Comparison of ENCODE assay signal across 8 mouse cellular contexts in the genomic region with DNA sequence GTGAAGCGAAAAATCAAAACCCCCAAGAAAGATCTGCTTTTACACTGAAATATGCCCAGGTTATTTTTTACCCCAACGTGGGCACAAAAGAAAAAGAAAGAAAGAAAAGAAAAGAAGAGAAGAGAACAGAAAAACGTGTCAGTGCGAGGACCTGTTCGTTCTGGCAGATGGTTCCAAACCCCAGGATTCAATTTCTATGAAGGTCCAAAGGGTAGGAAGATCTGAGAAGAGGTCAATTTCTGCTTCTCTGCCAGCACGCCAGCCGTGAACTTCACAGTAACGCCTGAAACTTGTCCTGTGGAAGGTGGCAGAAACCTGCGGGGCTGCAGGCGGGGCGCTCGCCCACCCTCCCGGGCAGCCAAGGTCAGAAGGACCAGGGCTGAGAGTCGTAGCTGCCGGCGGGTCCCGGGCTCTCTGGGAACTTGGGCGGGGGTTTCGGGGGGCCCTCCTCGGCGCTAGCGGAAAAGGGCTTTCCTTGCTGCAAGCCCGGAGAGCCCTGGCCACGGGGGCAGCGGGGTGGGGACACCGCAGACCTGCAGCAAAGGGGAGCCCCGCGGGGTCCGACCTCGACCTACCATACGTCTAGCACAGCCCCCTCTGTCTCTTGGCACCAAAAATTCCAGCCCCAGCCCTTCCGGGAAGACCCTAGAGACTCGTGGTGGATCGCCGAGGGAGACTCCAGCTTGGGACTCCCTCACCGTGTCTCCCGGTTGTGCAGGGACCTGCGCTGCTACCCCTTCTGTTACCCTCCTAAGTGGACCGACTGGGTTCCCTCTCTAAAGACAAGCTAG. TPM values are rescaled to one million over a fixed set of nuclear protein-coding genes. Genes with fewer than 3 reads are reported as not detected.
DNase-seq lines count a peak whose midpoint lies in the region; ATAC-seq lines count a peak whose summit lies in the region.

No protein-coding gene starts in this region.

- H3K9me3 ChIP-seq in heart, embryonic 11.5 days (replicated peaks; ENCODE audit: control insufficient read depth, low read length), result no peaks in the 10 kb centered on the region
- H3K9me3 ChIP-seq in hindbrain, embryonic 11.5 days (ENCODE audit: control insufficient read depth, low read length), result no peaks in the 10 kb centered on the region
- H3K9me3 ChIP-seq in limb, embryonic 13.5 days, result no peaks in the 10 kb centered on the region

- 17% methylated on average over 35 of the region's 39 CpGs for WGBS in heart, embryonic 11.5 days (ENCODE audit: insufficient replicate concordance)
- WGBS in hindbrain, embryonic 11.5 days, result 17% methylated on average over 32 of the region's 39 CpGs
- 24% methylated on average over 36 of the region's 39 CpGs for WGBS in limb, embryonic 13.5 days

- peak overlapping the region; percentile 61 for H3K4me2 ChIP-seq in heart, embryonic 11.5 days
- peak overlapping the region; percentile 45 for H3K4me2 ChIP-seq in hindbrain, embryonic 11.5 days (replicated peaks; ENCODE audit: low read depth, low read length)
- H3K4me2 ChIP-seq in limb, embryonic 13.5 days (replicated peaks), result peak overlapping the region; percentile 66

- H3K27me3 ChIP-seq in heart, embryonic 11.5 days (ENCODE audit: control insufficient read depth, insufficient read depth, low read length), result no peaks in the 10 kb centered on the region; the same call in 1 of the 2 replicates
- H3K27me3 ChIP-seq in hindbrain, embryonic 11.5 days (ENCODE audit: control insufficient read depth, insufficient read depth, low read length), result 0 out of 2 replicates have a peak, but pooled peaks cover 4% of the 10 kb centered on the region
- H3K27me3 ChIP-seq in limb, embryonic 13.5 days, result peaks cover 31% of the 10 kb centered on the region

- H3K9ac ChIP-seq in heart, embryonic 11.5 days (ENCODE audit: low read depth, low read length), result peak overlapping the region; percentile 78
- H3K9ac ChIP-seq in hindbrain, embryonic 11.5 days (ENCODE audit: low read depth, low read length), result peak overlapping the region; percentile 51; the same call in 1 of the 2 replicates
- peak overlapping the region; percentile 68 for H3K9ac ChIP-seq in limb, embryonic 13.5 days

- no peak; the same call in 1 of the 2 replicates for ATAC-seq in heart, embryonic 11.5 days (replicated peaks; ENCODE audit: insufficient number of reproducible peaks, low FRiP score, low TSS enrichment)
- peak; percentile 20 for ATAC-seq in hindbrain, embryonic 11.5 days (ENCODE audit: low FRiP score)
- ATAC-seq in limb, embryonic 13.5 days (ENCODE audit: low FRiP score, low read depth), result no peak; the same call in none of the 2 replicates
- ATAC-seq in monocyte, adult 5-6 weeks (replicated peaks; ENCODE audit: insufficient number of reproducible peaks, low FRiP score, low TSS enrichment, poor library complexity, severe bottlenecking), result peak; percentile 23; the same call in 1 of the 2 replicates

- no peaks in the 10 kb centered on the region for H3K36me3 ChIP-seq in heart, embryonic 11.5 days (ENCODE audit: control insufficient read depth, insufficient read depth, low read length)
- no peaks in the 10 kb centered on the region for H3K36me3 ChIP-seq in hindbrain, embryonic 11.5 days (ENCODE audit: control insufficient read depth, insufficient read depth, low read length)
- H3K36me3 ChIP-seq in limb, embryonic 13.5 days, result no peaks in the 10 kb centered on the region

- peak overlapping the region; percentile 51 for H3K27ac ChIP-seq in heart, embryonic 11.5 days (ENCODE audit: low read depth, low read length)
- H3K27ac ChIP-seq in hindbrain, embryonic 11.5 days (ENCODE audit: low read depth, low read length), result peak overlapping the region; percentile 25; the same call in 1 of the 2 replicates
- peak overlapping the region; percentile 63 for H3K27ac ChIP-seq in limb, embryonic 13.5 days

- peak overlapping the region; percentile 62 for H3K4me3 ChIP-seq in heart, embryonic 11.5 days (ENCODE audit: low read depth, low read length)
- H3K4me3 ChIP-seq in hindbrain, embryonic 11.5 days (ENCODE audit: low read depth, low read length), result peak overlapping the region; percentile 52
- H3K4me3 ChIP-seq in limb, embryonic 13.5 days, result peak overlapping the region; percentile 59

- no peak for DNase-seq in heart, adult 8-10 months (ENCODE audit: low spot score)
- DNase-seq in CD8-positive naive resting alpha-beta T cell, adult 2 months (ENCODE audit: low read depth in 2 of 2, low spot score in 2 of 2), result peak; percentile 0
- DNase-seq in c-Kit-positive CD71-negative TER-119-negative erythroid progenitor cells, embryonic 14.5 days (ENCODE audit: low read depth), result peak; percentile 8
- no peak for DNase-seq in hindbrain, embryonic 11.5 days (ENCODE audit: low spot score)
- no peak for DNase-seq in frontal cortex, postnatal 36 days (ENCODE audit: low spot score in 2 of 2)

- H3K4me1 ChIP-seq in heart, embryonic 11.5 days (ENCODE audit: control insufficient read depth, insufficient read depth, low read length), result no peaks in the 10 kb centered on the region
- no peaks in the 10 kb centered on the region for H3K4me1 ChIP-seq in hindbrain, embryonic 11.5 days (replicated peaks; ENCODE audit: control insufficient read depth, insufficient read depth, low read length)
- no peaks in the 10 kb centered on the region for H3K4me1 ChIP-seq in limb, embryonic 13.5 days

RNA-seq across cellular contexts. Expression of a gene that starts 0.6 kb away (rescaled TPM):
- polyA plus RNA-seq in heart, embryonic 11.5 days (2014; fragmentation: Nextera tagmentation; extraction: Ambion mirVana), result 1.8 and 3.4 TPM in 2 replicates
- total RNA-seq in heart, adult 8-10 months (2022), result 1 to 10 TPM; 5.0 to 6.0 (median 5.8) TPM
- polyA plus RNA-seq in hindbrain, embryonic 11.5 days (2014; fragmentation: Nextera tagmentation; extraction: Ambion mirVana), result 3.3 and 4.8 TPM in 2 replicates
- 2.1 and 2.3 TPM in 2 replicates for polyA plus RNA-seq in limb, embryonic 13.5 days (2015; fragmentation: Nextera tagmentation; extraction: Ambion mirVana)
- 1.1 to 1.4 TPM in 2 of 3 replicates, not detected in the other for total RNA-seq in monocyte, adult 5-6 weeks (2017)

Comparison
In these comparisons a context has a peak if more than half of its experiments do, and no peak if none do; other contexts are left out.
1. ATAC-seq: peak in hindbrain, embryonic 11.5 days (single experiment) and monocyte, adult 5-6 weeks (single experiment); none in heart, embryonic 11.5 days (single experiment) and limb, embryonic 13.5 days (single experiment).
2. DNase-seq: peak in CD8-positive naive resting alpha-beta T cell, adult 2 months (2 of 2) and c-Kit-positive CD71-negative TER-119-negative erythroid progenitor cells, embryonic 14.5 days (single experiment); none in heart, adult 8-10 months (single experiment), hindbrain, embryonic 11.5 days (single experiment) and frontal cortex, postnatal 36 days (0 of 2).
3. Peak in every context shown above with its lines, with median percentiles within 50 percentile points of each other: H3K27ac ChIP-seq, H3K4me2 ChIP-seq, H3K4me3 ChIP-seq and H3K9ac ChIP-seq.